Mouse (Mus musculus) forebrain, embryonic 11.5 days (tissue): ENCODE data around the gene Il25. TPM values are rescaled to one million over a fixed set of nuclear protein-coding genes. Genes with fewer than 3 reads are reported as not detected.
A peak's percentile ranks its signal among the peaks of the same experiment; 100 is the strongest.

Experiments
- ATAC-seq: fragments of 200-750 bp; cut with Nextera tagmentation; replicated peaks from 2 replicates; pipeline ENCODE4 v1.8.0; 2017; ENCODE audit warnings: moderate TSS enrichment; ENCODE audit not compliant: low FRiP score
- DNase-seq: peaks from one replicate; pipeline ENCODE4 v3.0.0-alpha.2; 2017; ENCODE audit warnings: low spot score
- H3K27ac ChIP-seq: fragments of 300-500 bp; sonication (generic); 2 replicates; pipeline ENCODE4 v1.5.1; 2014; ENCODE audit warnings: low read depth, low read length
- H3K27me3 ChIP-seq: fragments of 300-500 bp; sonication (generic); 2 replicates; pipeline ENCODE4 v1.6.1; 2014; ENCODE audit warnings: mild to moderate bottlenecking, low read length, mixed read lengths; ENCODE audit not compliant: control insufficient read depth, insufficient read depth
- H3K36me3 ChIP-seq: fragments of 300-500 bp; sonication (generic); 2 replicates; pipeline ENCODE4 v1.6.1; 2014; ENCODE audit warnings: mild to moderate bottlenecking, low read length, moderate library complexity, mixed read lengths; ENCODE audit not compliant: control insufficient read depth, insufficient read depth
- H3K4me1 ChIP-seq: fragments of 300-500 bp; sonication (generic); replicated peaks from 2 replicates; pipeline ENCODE4 v1.6.1; 2014; ENCODE audit warnings: low read length, mixed read lengths; ENCODE audit not compliant: control insufficient read depth, insufficient read depth
- H3K4me2 ChIP-seq: fragments of 300-500 bp; sonication (generic); 2 replicates; pipeline ENCODE4 v1.6.1; 2014; ENCODE audit warnings: low read depth, mild to moderate bottlenecking, low read length, moderate library complexity, mixed read lengths; ENCODE audit not compliant: severe bottlenecking
- H3K4me3 ChIP-seq: fragments of 300-500 bp; sonication (generic); 2 replicates; pipeline ENCODE4 v1.5.1; 2014; ENCODE audit warnings: low read depth, low read length
- H3K9ac ChIP-seq: fragments of 300-500 bp; sonication (generic); 2 replicates; pipeline ENCODE4 v1.6.1; 2014; ENCODE audit warnings: low read length
- H3K9me3 ChIP-seq: fragments of 300-500 bp; sonication (generic); 2 replicates; pipeline ENCODE4 v1.6.1; 2016; ENCODE audit warnings: low read length, mixed read lengths; ENCODE audit not compliant: control insufficient read depth
- WGBS: fragments of 180-500 bp; shearing (Covaris S2); extraction: QIAGEN DNeasy Blood & Tissue Kit; methylation state at CpG from one replicate; pipeline ENCODE4 v1.1.7; 2014; 5-methylcytosine and 5-hydroxymethylcytosine counted together
- polyA plus RNA-seq: library from polyadenylated mRNA; unstranded; fragments of >200 nt; fragmentation: Nextera tagmentation; extraction: Ambion mirVana; gene quantifications from 2 replicates; pipeline ENCODE4 v1.2.1, GENCODE M21; 2014

Gene Il25
- polyA plus RNA-seq, 1 experiment from 2014 or later: not detected

DNA sequence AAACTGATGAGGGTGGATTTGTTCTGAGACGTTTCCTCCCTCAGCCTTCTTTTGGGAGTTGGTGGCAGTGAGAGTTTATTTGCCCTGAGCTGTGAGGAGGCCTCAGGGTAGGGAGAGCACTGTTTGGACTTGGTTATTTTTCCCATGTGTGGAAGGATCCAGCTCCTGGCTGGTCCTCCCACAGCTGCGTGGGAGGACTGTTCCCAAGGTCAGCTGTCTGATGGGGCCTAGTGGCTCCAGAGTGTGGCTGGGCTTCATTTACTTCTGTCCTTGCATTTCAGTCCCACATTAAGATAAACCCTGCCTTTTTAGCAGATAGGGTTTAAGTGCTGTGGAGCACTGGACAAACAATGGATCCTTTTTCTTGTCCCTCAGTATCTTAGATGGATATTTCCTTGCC lies 35.0 kb upstream of the Il25 start:
- Histone ChIP-seq H3K4me3 (no peak overlapping the region), H3K4me2 (no peak overlapping the region), H3K9me3 (no peaks in the 10 kb centered on the region), H3K36me3 (peaks cover 8% of the 10 kb centered on the region), H3K9ac (no peak overlapping the region), H3K27ac (no peak overlapping the region), H3K4me1 (peaks cover 7% of the 10 kb centered on the region), H3K27me3 (no peaks in the 10 kb centered on the region)
- ATAC-seq (no peak), DNase-seq (no peak)
- 65% methylated on average over 2 of the region's 2 CpGs for WGBS

GRCm38 (mm10) chr14:54900383-54900782 lies 32.1 kb upstream of the Il25 start:
- WGBS: under 1% methylated on average over 3 of the region's 3 CpGs
- no peak overlapping the region for H3K9ac ChIP-seq
- H3K36me3 ChIP-seq: peaks cover 8% of the 10 kb centered on the region
- peaks cover 5% of the 10 kb centered on the region for H3K4me1 ChIP-seq
- no peak overlapping the region for H3K4me2 ChIP-seq
- H3K9me3 ChIP-seq: no peaks in the 10 kb centered on the region
- H3K4me3 ChIP-seq: no peak overlapping the region
- no peak overlapping the region for H3K27ac ChIP-seq
- no peaks in the 10 kb centered on the region for H3K27me3 ChIP-seq
- ATAC-seq (peak; percentile 64), DNase-seq (peak; percentile 72)

- no peak overlapping the region for H3K4me3 ChIP-seq
- DNase-seq (no peak), ATAC-seq (no peak)
- H3K36me3 ChIP-seq: peaks cover 3% of the 10 kb centered on the region; the same call in 1 of the 2 replicates
- H3K27me3 ChIP-seq: no peaks in the 10 kb centered on the region
- no peak overlapping the region for H3K9ac ChIP-seq
- no peak overlapping the region for H3K4me2 ChIP-seq
- H3K9me3 ChIP-seq: no peaks in the 10 kb centered on the region
- no peak overlapping the region for H3K27ac ChIP-seq
- H3K4me1 ChIP-seq: no peaks in the 10 kb centered on the region
- 94% methylated on average over 4 of the region's 4 CpGs for WGBS
Observed at GRCm38 (mm10) chr14:54903641-54904040, 28.9 kb upstream of the Il25 start.

GRCm38 (mm10) chr14:54908682-54909081 lies 23.8 kb upstream of the Il25 start:
- Histone ChIP-seq H3K4me2 (no peak overlapping the region), H3K9ac (no peak overlapping the region), H3K36me3 (peaks cover 3% of the 10 kb centered on the region; the same call in 1 of the 2 replicates), H3K27me3 (no peaks in the 10 kb centered on the region), H3K9me3 (no peaks in the 10 kb centered on the region), H3K4me3 (no peak overlapping the region), H3K4me1 (peaks cover 6% of the 10 kb centered on the region), H3K27ac (no peak overlapping the region)
- no peak for DNase-seq
- no peak for ATAC-seq
- 77% methylated on average over 7 of the region's 7 CpGs for WGBS

GRCm38 (mm10) chr14:54912109-54912850 lies 20.2 kb upstream of the Il25 start:
- WGBS: 2% methylated on average over 65 of the region's 69 CpGs
- peaks cover under 1% of the 10 kb centered on the region; the same call in 1 of the 2 replicates for H3K36me3 ChIP-seq
- H3K27me3 ChIP-seq: no peaks in the 10 kb centered on the region
- H3K9ac ChIP-seq: peak overlapping the region; percentile 92
- H3K9me3 ChIP-seq: no peaks in the 10 kb centered on the region
- peak overlapping the region; percentile 88 for H3K4me3 ChIP-seq
- ATAC-seq (peak; percentile 57), DNase-seq (peak; percentile 68)
- H3K4me2 ChIP-seq: peak overlapping the region; percentile 100
- peaks cover 6% of the 10 kb centered on the region for H3K4me1 ChIP-seq
- peak overlapping the region; percentile 53 for H3K27ac ChIP-seq

DNA sequence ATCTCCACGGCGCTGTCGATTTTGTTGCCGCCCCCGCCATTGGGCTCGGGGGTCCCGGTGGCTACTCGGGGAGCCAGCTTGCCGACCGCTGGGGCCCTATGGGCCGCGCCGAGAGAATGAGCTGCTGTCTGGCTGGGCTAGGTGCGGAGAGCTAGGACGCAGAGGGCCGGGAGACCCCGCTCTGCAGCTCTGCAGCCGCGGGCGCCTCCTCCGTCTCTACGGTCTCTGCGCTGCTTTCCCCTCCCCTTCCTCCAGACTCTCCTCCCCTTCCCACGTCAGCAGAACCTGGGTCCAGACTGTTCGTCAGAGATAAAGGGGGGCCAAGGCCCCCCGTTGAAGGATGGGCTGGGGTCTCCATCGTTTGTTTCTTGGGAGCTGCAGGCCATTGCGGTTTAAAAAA lies 19.6 kb upstream of the Il25 start, which contains the start of gene Slc22a17:
Slc22a17 (minus strand) TSS at position 247 of the 400 bp plus-strand sequence.
- H3K4me3 ChIP-seq: peak within 1 kb of the TSS; percentile 88
- H3K27me3 ChIP-seq: no peaks in the 10 kb centered on the region
- H3K27ac ChIP-seq: peak within 1 kb of the TSS; percentile 53
- DNase-seq (peak; percentile 89), ATAC-seq (peak; percentile 95)
- peak within 1 kb of the TSS; percentile 100 for H3K4me2 ChIP-seq
- peaks cover 6% of the 10 kb centered on the region for H3K4me1 ChIP-seq
- H3K36me3 ChIP-seq: no peaks in the 10 kb centered on the region; the same call in 1 of the 2 replicates
- peak within 1 kb of the TSS; percentile 92 for H3K9ac ChIP-seq
- under 1% methylated on average over 28 of the region's 28 CpGs for WGBS
- H3K9me3 ChIP-seq: no peaks in the 10 kb centered on the region

DNA sequence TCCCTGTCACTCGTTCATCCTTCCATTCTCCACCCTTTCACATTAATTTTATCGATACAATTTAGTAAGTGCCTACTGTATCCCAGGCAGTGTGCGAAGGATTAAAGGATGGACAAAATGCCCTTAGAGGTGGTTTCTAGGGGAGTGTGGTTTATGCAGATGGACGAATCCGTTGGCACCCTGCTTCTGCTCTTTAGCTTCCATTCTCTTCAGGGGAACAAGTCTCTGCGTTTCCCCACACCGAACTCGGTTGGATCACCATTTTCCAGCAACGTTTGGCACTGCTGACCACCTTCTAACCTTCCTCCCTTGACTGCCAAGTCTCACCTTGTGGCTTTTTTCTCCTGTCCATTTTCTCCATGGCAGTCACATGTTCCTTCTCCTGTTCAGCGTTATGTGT lies 19.2 kb upstream of the Il25 start:
- H3K4me2 ChIP-seq: peak overlapping the region; percentile 100
- peak overlapping the region; percentile 53; the same call in 1 of the 2 replicates for H3K27ac ChIP-seq
- ATAC-seq (peak; percentile 6; the same call in 1 of the 2 replicates), DNase-seq (no peak)
- 17% methylated on average over 10 of the region's 10 CpGs for WGBS
- no peaks in the 10 kb centered on the region for H3K27me3 ChIP-seq
- no peaks in the 10 kb centered on the region; the same call in 1 of the 2 replicates for H3K36me3 ChIP-seq
- peak overlapping the region; percentile 88 for H3K4me3 ChIP-seq
- no peaks in the 10 kb centered on the region for H3K9me3 ChIP-seq
- H3K4me1 ChIP-seq: peaks cover 6% of the 10 kb centered on the region
- H3K9ac ChIP-seq: peak overlapping the region; percentile 92

DNA sequence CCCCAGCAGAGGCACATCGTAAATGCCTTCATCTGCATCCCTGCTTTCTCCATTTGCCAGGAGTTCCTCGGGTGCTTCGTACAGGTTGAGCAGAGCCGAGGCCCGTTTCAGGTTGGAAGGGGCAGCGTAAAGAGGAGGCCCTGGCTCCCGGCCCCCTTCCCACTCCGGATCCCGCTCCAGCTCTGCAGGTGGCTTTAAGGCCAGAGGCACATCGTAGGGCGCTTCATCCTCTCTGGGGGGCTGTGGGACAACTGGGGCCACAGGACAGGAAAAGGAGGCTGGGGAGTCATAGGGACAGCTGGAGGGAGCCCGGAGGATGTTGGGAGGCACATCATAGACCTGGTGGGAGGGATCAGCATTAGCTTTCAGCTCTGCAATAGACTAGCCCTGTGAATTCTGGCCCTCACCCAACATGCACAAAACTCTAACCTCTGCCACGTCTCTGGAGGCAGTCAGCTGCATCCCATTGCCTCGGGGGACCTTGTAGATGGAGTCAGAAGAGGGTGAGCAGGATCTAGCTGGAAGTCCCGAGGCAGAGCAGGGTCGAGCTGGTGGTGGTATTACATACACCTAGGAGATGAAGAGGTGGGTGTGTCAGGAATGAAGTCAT lies 12.3 kb upstream of the Il25 start:
- ATAC-seq: no peak
- 94% methylated on average over 16 of the region's 16 CpGs for WGBS
- H3K4me1 ChIP-seq: peaks cover 2% of the 10 kb centered on the region; the same call in 1 of the 2 replicates
- H3K9me3 ChIP-seq: peaks cover 14% of the 10 kb centered on the region
- DNase-seq: no peak
- H3K36me3 ChIP-seq: peaks cover 25% of the 10 kb centered on the region
- H3K4me2 ChIP-seq: no peak overlapping the region
- no peak overlapping the region for H3K4me3 ChIP-seq
- H3K9ac ChIP-seq: no peak overlapping the region
- no peaks in the 10 kb centered on the region for H3K27me3 ChIP-seq
- H3K27ac ChIP-seq: no peak overlapping the region
